Mouse (Mus musculus) urinary bladder, postnatal 36 days (tissue): ENCODE data around the gene Gm19426.

ENCODE experiments used
- DNase-seq, 2 experiments: peaks; one replicate each; pipeline ENCODE4 v3.0.0; 2022; ENCODE audit warnings: low spot score in 2 of 2, mixed read lengths in 1 of 2

Gm19426 gene

DNA sequence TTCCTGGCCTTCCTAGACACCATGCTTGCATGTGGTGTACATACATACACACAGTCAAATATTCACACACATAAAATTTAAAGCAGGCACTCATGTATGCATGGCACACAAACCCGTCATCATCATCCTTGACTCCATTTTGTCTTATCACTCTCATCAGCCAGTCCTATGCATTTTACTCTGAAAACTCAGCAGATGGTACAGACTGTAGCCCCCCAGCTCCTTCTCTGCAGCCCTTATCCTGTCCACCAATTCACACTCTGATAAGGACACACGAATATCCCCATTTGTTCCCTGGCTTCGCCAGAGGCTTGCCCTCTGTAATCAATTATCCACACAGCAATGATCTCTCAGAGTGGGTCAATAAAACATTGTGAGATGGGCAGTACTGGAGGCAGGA lies 22.3 kb downstream of the Gm19426 start:
- no peak for DNase-seq

DNA sequence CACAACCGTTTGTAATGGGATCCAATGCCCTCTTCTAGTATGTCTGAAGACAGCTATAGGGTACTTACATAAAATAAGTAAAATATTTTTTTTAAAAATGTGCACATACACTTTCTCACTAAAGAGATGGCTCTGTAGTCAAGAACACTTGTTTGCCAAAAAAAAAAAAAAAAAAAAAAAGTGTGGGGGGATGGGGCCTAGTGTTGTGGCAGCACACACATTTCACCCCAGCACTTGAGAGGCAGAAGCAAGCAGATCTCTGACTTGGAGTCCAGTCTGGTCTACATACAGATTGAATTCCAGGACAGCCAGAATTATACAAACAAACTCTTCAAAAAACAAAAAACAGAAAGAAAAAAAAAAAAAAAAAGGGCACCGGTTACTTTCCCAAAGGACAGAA lies 22.7 kb downstream of the Gm19426 start:
- no peak for DNase-seq

- no peak for DNase-seq
Measured at GRCm38 (mm10) chr2:84717357-84717756, 26.1 kb downstream of the Gm19426 start.

DNA sequence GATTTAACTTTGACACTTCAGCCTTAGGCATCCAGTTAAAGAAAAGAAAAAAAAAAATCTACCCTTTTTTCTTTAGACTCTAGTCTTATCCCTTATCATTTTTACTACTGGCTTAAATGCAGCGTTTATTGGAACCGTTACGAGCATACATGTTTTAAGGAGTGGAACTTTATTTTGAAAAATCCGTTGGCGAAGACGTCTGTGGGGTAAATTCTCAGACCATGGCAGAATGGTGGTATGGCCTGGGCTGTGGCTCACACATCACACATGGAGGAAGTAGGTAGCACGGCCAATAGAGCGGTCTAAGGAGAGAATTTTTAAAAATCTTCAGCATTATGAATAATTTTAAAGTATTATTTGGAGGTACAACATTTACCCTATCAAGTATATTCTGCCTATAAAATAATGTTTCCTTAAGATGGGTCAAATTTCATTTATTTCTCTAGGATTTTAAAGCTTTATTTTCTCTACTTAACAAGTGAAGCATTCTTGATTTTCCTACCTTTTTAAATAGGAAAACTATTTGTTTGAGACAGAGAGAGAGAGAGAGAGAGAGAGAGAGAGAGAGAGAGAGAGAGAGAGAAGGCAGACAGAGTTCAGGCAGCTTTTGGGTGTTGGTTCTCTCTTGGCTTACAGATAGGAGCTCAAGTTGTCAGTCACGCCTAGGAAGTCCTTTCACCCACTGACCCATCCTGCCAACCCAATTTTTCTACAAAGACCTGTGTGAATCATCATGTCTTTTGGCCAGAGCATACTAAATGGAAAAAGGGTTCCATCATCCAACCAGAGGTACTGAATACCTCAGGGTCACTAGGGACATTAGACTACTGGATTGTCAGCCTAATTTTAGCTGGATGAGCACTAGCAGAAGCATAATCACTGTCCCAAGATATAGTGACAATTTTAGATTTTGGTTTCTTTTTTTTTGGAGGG lies 26.8 kb downstream of the Gm19426 start:
- DNase-seq = no peak

DNA sequence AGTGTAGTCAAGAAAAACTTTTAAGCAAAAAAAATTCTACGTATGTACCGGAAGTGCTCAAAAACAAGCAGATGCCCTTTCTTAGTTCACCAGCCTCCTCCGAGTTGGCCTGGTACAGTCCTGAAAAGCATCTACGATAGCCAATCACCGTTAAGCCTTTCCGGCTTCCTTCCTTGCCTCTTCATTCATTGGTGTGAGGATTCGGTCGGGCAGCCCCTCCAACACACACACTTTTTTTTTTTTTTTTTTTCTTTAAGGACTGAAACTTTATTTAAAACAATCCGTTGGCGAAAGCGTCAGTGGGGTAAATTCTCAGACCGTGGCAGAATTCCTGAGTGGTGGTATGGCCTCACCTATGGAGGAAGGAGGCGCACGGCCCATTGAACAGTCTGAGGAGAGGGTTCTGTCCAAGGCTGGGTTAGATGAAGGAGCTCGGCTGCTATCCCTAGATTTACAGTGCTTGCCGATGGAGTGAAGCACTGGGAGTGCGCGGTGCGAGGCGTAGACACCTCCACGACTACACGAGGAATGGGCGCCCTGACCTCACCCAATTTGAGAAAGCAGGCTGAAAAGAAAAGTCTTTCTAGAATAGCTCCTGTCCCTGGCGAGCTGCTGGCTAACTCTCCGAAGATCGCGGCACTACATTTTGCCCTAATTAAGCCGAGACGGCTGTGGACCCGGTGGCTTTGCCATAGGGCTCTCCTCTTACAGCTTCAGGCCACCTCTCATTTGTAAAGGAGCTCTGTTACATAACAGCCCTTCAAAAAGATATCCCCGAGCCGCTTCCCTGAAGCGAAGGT lies 27.7 kb downstream of the Gm19426 start:
- peak in 1 of 2 experiments; percentile 62 for DNase-seq

DNA sequence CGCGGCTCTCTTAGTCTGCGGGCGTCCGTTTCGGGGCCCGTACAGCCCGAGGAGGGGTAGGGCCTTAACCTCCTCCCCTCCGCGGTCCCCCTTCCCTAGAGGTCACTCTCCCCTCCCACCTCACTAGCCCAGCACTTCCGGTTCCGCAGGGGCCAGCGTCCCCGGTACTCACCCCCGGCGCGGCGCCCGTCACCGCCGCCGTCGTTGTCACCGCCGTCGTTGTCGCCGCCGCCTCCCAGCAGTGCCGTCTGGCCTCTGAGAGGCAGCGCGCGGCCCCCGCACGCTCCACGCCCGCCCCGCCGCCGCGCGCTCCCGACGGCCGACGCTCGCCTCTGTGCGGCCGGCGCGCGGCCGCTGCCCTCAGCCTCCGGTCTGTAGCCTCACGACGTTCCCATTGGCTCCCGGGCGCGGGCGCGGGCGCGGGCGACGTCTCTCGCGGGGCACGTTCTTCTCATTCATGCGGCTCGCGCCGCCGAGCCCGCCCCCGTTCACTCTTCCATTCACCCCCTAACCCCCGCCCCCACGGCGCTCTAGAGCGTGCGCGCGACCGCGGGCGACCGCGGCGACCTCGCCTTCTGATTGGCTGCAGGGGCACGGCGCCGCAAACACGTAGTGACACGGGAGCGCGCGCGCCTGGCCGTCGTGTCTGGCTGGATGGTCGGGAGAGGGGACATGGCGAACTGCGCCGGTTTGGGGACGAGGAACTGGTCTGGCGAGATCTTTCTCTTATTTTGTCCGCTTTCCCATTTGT lies 28.5 kb downstream of the Gm19426 start, which contains the start of gene Zdhhc5:
Gene Zdhhc5, minus strand, starts transcription at position 370 of the 751 bp plus-strand sequence.
- peak; percentile 98 for DNase-seq

DNA sequence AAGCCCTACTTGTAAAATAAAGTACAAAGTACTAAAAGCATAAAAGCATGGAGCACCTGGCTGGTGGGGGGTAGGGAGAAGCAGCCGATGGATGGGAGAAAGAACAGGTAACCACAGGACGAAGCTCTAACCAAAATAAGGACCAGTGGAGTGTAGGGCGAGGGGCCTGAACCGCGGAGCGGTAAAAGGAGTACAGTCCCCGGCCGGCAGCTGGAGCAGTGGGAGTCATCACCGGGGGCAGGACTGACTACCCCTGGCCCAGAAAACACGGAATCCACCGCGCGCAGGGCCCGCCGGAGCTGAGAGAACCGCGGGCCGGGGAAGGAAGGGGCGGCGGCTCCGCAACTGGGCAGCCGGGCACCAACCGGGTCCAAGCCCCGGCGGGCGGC lies 29.0 kb downstream of the Gm19426 start:
- no peak for DNase-seq

DNA sequence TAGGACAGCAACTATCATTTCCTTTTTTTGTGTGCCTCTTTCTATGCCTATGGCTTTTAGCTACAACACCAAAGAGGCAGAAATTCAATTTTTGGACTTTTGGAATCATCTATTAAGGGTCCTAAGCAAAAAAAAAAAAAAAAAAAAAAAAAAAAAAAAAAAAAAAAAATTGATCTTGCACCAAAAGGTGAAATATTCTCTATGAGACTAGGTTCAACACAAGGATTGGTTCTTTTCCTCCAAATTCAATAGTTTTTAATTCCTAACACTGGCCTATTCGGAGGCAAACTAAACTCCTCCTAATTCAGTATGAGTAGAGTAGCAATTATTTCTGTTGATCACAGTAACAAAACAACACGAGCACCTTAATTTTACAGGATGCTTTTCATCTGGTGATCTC lies 31.6 kb downstream of the Gm19426 start:
- DNase-seq = no peak

DNA sequence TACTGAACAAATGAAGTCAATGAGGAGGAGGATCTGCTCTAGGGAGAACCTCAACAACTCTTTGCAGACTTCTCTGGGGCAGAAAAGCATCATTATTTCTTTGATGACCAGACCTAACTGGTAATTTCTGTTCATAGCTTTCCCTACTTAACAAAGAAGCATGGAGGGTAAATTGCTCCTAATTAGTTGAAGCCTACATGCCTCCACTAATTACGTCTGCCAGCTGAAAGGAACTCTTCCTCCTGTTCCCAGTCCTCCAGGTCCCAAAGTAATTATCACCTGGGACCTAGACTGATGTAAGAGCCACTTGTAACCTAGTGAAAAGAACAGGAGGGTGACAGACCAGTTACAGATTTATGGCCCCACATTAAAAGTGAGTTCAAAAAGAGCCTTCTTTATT lies 35.9 kb downstream of the Gm19426 start:
- no peak for DNase-seq

GRCm38 (mm10) chr2:84705295-84705694 lies 38.2 kb downstream of the Gm19426 start:
- peak in 1 of 2 experiments; percentile 35 for DNase-seq

DNA sequence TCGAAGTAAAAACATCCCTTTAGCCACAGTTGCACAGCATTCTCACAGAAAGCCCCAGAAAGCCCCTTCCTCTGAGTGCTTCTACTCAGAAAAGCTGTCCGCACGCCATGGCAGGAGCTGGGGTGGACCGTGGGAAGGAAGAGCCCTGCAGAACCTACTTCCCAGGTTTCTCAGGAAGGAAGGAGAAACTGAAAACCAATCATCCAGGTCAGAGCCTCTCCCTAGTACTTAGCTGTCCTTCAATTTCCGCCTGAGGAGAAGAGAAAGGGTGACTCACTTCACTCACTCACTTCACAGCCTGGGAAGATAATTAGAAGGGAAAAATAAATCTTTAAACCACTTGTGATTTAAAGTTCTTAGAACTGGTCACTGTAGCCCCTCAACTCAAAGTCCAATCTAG lies 39.1 kb downstream of the Gm19426 start:
- no peak for DNase-seq

DNA sequence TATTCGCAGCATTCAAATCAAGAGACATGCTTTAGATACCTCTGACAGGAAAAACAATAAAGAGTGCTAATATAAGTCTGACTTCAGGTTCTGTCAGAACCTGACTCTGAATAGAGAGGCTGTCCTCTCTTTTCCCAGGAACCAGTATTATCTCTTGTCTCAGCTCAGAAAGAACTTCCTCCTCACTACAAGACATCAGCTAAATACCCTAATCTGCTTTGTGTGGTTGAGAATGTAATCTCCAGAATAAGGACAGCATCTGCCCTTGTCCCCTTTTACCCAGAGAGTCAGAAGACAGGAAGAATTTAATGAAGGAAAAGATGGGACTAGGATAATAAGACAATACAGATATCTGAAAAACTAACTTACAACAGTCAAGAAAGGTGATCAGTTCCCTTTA lies 40.0 kb downstream of the Gm19426 start:
- no peak for DNase-seq

GRCm38 (mm10) chr2:84695007-84695695 lies 48.3 kb downstream of the Gm19426 start:
- DNase-seq = no peak
